Mouse (Mus musculus) kidney, adult 9 months (tissue): ENCODE data around the gene Nxf7.
"Not testable (repeated sequence)": the region's sequence is repeated elsewhere in the genome, so short reads cannot be mapped to it uniquely, and the experiment has no call there.

Source experiments
- DNase-seq: peaks from one replicate; pipeline ENCODE4 v3.0.0; 2022

The Nxf7 gene

GRCm38 (mm10) chrX:135598677-135599076 is at the start of gene Nxf7:
Gene Nxf7, minus strand, starts transcription at chrX:135598777.
- DNase-seq = no peak

DNA sequence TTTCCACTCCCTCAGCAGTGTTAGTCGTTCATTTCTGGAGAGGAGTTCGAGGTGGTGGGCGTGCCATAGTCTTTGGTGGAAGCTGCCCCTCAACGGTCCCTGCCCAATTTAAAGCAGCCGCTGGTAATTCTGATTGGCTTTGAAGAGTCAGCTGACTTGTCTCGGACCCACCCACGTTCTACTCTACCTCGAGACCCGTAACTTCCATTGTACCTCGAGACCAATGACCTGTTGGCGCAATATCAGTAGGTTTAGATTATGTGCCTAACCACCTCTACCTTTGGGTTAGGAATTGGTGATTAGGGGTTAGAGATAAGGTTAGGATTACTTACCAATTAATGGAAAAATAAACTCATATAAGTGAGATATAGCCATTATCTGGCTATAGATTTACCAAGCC is 29.0 kb upstream of the Nxf7 start, which contains the start of gene Prame:
TSS of gene Prame (minus strand) at position 101 of the 400 bp plus-strand sequence.
- no peak for DNase-seq

DNA sequence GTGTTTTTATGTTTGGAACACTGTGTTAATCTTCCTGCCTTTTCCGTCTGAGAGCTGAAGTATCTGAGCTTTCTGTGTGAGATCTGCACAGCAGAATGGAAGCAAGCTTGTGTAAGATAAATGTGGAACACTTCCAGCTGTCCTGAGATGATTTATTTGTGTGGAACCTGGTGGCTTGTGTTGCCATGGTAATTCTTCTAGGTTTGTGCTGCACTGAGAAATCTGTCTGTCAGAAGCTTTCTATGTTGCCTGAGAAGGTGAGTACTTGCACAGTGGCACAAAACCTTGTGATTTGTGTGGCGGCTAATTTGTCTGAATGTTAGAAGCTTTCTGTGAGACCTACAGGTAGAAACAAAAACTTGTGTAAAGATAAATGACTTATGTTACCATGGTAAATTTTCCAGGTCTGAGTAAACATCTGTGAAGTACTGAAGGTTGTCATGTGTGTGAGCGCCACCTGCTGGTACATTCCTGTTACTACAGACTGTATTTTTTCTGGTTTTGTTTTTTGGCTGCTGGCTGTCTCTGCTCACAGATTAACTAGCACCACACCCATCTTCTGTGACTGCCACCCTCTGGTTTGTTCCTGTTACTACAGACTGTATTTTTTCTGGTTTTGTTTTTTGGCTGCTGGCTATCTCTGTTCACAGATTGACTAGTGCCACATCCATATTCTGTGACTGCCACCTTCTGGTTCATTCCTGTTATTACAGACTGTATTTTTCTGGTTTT is 2.9 kb upstream of the Nxf7 start:
- DNase-seq = peak; percentile 75

DNA sequence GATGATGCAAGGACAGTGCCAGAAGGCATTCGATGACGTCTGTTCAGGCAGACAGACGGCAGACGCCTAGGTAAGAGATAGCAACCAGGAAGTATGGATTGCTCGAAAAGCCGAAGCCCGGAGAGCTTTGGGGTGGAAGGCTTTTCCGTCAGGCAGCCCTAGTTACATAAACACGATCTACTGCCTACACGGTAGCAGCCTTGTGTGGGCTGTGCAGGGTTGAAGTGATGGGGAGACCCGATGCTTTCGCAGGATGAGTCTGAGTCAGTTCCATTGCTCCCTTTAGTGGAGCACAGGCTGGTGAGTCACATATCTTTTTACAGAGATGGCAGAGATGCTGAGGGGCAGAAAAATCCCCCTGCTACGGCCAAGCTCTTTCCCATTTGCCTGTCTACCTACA is 481 bp downstream of the Nxf7 start:
- no peak for DNase-seq

DNA sequence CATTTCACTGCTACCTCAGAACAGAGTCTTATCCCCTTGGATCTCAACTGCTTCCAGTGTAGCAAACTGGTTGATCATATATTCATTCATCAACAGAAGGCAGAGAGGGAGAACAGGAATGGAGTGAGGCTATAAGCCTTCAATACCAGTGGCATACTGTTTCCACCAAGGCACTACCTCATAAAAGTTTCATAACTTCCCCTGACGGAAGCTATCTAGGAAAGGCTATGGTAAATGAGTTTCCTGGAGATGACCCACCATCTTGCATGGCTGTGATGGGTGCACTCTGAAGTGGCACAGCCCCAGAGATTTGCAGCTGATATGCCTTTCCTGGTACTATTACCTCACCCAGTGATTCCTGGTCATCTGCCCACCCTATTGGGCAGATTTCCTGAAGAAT is 22.2 kb downstream of the Nxf7 start:
- DNase-seq = no peak

DNA sequence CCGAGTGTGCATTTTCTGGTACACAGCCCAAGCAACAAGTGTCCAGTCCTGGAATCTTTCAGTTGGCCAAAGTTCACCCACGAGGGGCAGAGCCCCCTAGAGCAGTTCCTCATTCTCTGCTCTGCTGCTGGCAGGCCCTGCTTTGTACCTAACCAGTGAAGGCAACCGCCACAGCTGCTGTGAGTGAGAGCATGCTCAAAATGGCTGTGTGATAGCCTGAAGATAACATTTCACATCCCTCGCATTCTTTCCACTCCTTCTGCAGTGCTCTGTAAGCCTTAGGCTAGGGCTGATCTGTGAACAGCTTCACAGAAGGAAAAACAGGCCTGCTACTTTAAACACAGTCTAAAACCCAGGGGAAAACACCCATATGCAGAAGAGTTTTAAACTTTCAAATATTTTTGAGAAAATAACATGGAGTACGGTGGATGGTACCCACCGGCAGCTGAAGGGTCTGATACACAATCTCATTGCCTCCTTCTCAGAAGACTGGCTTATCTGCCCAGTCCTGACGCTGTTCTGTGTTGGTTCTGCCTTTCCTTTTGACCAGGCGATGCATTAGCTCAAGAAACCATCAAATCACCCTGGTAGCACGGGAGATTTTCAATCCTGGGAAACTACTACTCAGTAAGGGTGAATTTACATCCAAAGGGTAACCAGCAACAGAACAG is 23.5 kb downstream of the Nxf7 start:
- peak; percentile 1 for DNase-seq

- peak; percentile 13 for DNase-seq
These were observed 24.2 kb downstream of the Nxf7 start for GRCm38 (mm10) chrX:135574261-135574957.

DNA sequence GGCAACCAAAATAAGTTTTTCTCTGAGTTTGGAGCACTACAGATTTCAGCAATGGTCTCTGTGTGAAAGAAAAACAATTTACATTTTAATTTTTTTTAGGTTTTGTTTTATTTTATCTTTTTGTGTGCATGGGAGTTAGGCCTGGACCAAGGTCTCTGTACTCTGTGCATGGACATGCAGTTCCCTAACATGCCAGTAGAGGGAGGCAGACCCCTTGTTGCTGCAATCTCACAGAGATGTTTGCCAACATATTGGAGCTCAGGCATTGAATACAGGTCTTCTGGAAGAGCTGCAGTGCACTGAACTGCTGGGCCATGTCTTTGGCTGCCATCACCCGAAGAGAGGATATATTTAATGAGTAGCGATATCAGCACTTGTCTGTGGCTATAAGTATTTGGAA is 29.1 kb downstream of the Nxf7 start:
- DNase-seq = peak; percentile 70

DNA sequence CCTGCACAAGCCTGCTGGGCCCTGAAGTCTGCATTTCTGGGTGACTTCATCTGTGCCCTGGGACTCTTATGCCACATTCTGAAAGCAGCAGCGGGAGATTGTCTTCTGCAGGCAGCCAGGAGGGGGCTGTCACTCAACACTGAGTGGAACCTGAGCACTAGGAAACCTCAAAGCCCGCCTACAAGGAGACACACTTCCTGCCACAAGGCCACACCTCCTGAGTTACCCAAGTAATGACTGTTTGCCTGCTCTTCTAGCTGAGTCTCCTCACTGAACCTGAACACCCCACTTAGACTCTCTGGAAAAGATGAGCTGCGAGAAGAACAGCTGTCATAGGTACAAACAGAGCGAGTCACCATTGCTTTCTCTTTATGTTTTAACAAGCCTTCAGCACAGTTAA is 33.6 kb downstream of the Nxf7 start:
- not testable (repeated sequence) for DNase-seq

- DNase-seq = no peak
These were observed 35.7 kb downstream of the Nxf7 start for GRCm38 (mm10) chrX:135562841-135563240.

- DNase-seq = not testable (repeated sequence)
These were observed 36.9 kb downstream of the Nxf7 start for GRCm38 (mm10) chrX:135561693-135562092.

- DNase-seq = peak; percentile 24
These were observed 37.6 kb downstream of the Nxf7 start for GRCm38 (mm10) chrX:135560933-135561332.

DNA sequence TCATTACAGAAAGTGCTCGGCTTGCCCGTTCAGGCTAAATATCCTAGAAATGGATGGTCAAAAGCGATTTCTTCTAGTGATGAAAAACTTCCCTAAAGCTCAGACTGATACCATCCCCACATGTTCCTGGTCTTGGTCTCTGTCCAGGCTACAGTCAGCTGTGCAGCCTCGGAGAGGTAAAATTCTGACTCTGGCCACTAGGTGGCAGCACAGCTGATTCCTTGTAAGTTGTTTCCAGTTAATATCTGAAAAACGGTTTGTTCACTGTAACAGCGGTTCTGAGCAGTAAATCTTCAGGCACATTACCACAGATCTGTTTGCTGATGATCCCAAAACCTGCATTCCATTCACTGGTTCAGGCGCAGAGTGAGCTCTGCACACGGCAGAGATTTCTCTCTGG is 38.9 kb downstream of the Nxf7 start:
- DNase-seq = peak; percentile 38
